Mouse (Mus musculus) adrenal gland, adult (tissue): Measurements from ENCODE around the gene Gm21083.
"Not testable (repeated sequence)": the region's sequence is repeated elsewhere in the genome, so short reads cannot be mapped to it uniquely, and the experiment has no call there.

ENCODE experiments used
- DNase-seq, 2 experiments: peaks; one replicate each; pipeline ENCODE4 v3.0.0; 2022 to 2023; ENCODE audit warnings: low spot score in 1 of 2; ENCODE audit not compliant: inconsistent age in 2 of 2

The Gm21083 gene

GRCm38 (mm10) chr5:15577033-15577432 is at the start of gene Gm21083:
Gene Gm21083 (plus strand): TSS chr5:15577333.
- not testable (repeated sequence) for DNase-seq

GRCm38 (mm10) chr5:15529122-15529521 is 48.0 kb upstream of the Gm21083 start, which contains the start of gene Gm21190:
Gene Gm21190 (minus strand): TSS chr5:15529222.
- not testable (repeated sequence) for DNase-seq

- DNase-seq = not testable (repeated sequence)
Observed at GRCm38 (mm10) chr5:15548642-15549041, 28.5 kb upstream of the Gm21083 start.

- DNase-seq = not testable (repeated sequence)
Observed at GRCm38 (mm10) chr5:15549134-15549533, 28.0 kb upstream of the Gm21083 start.

- peak in 1 of 2 experiments; percentile 55 for DNase-seq
Observed at GRCm38 (mm10) chr5:15549606-15550005, 27.5 kb upstream of the Gm21083 start.

GRCm38 (mm10) chr5:15558654-15559053 is 18.5 kb upstream of the Gm21083 start:
- peak in 1 of 2 experiments; percentile 36 for DNase-seq

- not testable (repeated sequence) for DNase-seq
Observed at GRCm38 (mm10) chr5:15561425-15562264, 15.5 kb upstream of the Gm21083 start.

GRCm38 (mm10) chr5:15573735-15574134 is 3.4 kb upstream of the Gm21083 start:
- not testable (repeated sequence) for DNase-seq

GRCm38 (mm10) chr5:15586351-15586750 is 9.2 kb downstream of the Gm21083 start:
- peak; percentile 25 to 75 for DNase-seq

- peak in 1 of 2 experiments; percentile 51 for DNase-seq
Observed at GRCm38 (mm10) chr5:15588291-15588690, 11.2 kb downstream of the Gm21083 start.

GRCm38 (mm10) chr5:15590635-15591034 is 13.5 kb downstream of the Gm21083 start:
- not testable (repeated sequence) for DNase-seq

- DNase-seq = not testable (repeated sequence)
Observed at GRCm38 (mm10) chr5:15591577-15591976, 14.4 kb downstream of the Gm21083 start.

GRCm38 (mm10) chr5:15598831-15599230 is 21.7 kb downstream of the Gm21083 start:
- DNase-seq = not testable (repeated sequence)

GRCm38 (mm10) chr5:15600342-15600741 is 23.2 kb downstream of the Gm21083 start:
- peak in 1 of 2 experiments; percentile 65 for DNase-seq

GRCm38 (mm10) chr5:15601481-15601880 is 24.3 kb downstream of the Gm21083 start:
- not testable (repeated sequence) for DNase-seq

GRCm38 (mm10) chr5:15601960-15602359 is 24.8 kb downstream of the Gm21083 start:
- DNase-seq = not testable (repeated sequence)

GRCm38 (mm10) chr5:15602424-15602947 is 25.4 kb downstream of the Gm21083 start:
- DNase-seq = not testable (repeated sequence)

GRCm38 (mm10) chr5:15603008-15603407 is 25.9 kb downstream of the Gm21083 start:
- not testable (repeated sequence) for DNase-seq

GRCm38 (mm10) chr5:15603585-15603984 is 26.5 kb downstream of the Gm21083 start:
- not testable (repeated sequence) for DNase-seq

GRCm38 (mm10) chr5:15606677-15607076 is 29.5 kb downstream of the Gm21083 start:
- DNase-seq = peak in 1 of 2 experiments; percentile 33

- DNase-seq = peak in 1 of 2 experiments; percentile 53
Observed at GRCm38 (mm10) chr5:15610695-15611094, 33.6 kb downstream of the Gm21083 start.

- DNase-seq = peak in 1 of 2 experiments; percentile 16
Observed at GRCm38 (mm10) chr5:15616195-15616594, 39.1 kb downstream of the Gm21083 start.
